Mouse (Mus musculus): ENCODE data around the gene Fgf12.

Gene Fgf12

DNA sequence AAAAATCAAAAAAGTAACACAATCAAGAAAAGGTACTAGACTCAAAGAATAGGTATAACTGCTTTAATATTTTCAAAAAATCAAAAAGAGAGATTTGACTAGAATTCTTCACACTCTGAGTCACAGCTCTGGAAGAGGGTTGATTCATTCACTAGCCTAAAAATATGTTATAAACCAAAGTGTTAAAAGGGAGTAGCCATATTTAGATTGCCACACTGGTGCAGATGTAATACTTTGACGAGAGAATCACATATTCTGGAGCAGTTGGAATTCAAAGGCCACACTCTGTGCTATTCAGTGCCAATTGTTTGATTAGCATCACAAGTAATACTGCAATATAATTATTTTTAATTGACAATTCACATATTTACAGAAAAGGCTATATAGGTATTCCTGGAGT is 416.2 kb downstream of the Fgf12 start:
- no peak for DNase-seq (ENCODE audit: extremely low read depth, low read depth, low spot score)

DNA sequence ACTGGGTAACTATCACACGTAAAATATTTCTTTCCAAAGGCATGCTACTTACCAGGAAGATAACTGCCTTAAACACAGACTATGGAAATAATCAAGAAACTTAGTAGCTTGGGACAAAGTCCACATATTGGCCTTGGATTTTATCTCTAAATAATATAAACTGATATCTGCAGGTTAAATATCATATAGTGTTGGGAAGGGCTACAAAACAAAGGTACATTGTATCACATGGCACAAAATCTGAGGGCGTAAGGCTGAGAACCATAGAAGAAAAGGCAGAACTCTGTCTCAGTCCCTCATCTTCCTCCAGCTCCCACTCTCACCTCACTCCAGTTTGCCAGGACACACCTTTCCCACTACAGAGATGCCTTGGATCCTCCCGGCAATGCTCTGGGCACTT is 417.8 kb downstream of the Fgf12 start:
- no peak for DNase-seq (ENCODE audit: extremely low read depth, low read depth, low spot score)

DNA sequence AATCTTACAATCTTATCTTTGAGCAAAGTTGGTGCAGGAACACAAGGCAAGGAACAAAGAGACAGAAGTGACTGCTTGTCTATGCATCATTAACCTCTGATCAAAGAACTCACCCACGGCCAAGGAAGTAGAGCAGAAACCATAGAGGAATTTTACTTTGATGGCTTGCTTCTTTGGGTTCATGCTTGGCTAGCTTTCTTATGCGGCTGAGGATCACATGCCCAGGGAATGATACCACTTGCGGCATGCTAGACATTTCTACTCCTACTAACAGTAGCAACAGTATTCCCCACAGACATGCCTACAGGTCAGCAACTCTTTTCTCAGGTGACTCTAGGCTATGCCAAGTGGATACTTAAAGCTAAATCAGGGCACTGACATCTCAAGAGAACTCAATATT is 429.3 kb downstream of the Fgf12 start:
- DNase-seq (ENCODE audit: extremely low read depth, low read depth, low spot score): no peak

DNA sequence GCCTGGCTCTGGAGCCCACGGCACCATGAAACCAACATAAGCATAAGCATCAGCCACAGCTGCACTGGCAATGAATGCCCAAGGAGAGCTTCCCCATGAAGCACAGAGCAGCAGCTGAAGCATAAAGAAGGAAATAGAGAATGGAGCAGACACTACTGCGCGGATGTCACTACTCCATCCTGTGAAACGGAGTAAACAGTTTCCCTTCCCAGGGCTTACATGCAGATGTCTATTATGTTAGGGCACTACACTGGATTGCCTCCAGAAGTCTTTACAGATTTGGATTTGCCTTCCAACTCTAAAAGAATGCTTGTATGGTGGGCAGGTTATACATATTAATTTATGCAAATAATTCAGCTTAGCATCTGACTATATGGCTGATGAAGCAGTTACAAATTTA is 441.2 kb downstream of the Fgf12 start:
- DNase-seq (ENCODE audit: extremely low read depth, low read depth, low spot score): no peak

DNA sequence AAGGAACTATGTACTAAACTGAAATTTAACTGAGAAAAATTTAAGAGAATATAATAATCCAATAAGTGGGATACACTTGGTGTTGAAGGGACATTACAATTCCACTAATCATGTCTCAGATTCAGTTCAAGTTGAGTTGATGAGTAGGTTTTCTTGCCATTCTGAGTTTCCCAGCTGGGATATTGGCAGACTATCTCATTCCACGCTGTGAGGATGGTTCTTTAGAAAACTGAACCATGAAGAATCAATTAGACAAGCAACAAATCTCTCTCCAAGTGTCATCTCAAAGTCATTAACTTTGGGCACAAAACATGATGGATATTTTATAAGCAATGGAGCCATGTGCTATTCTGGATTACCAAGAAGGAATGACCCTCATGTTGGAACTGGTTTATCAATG is 449.0 kb downstream of the Fgf12 start:
- no peak for DNase-seq (ENCODE audit: extremely low read depth, low read depth, low spot score)

DNA sequence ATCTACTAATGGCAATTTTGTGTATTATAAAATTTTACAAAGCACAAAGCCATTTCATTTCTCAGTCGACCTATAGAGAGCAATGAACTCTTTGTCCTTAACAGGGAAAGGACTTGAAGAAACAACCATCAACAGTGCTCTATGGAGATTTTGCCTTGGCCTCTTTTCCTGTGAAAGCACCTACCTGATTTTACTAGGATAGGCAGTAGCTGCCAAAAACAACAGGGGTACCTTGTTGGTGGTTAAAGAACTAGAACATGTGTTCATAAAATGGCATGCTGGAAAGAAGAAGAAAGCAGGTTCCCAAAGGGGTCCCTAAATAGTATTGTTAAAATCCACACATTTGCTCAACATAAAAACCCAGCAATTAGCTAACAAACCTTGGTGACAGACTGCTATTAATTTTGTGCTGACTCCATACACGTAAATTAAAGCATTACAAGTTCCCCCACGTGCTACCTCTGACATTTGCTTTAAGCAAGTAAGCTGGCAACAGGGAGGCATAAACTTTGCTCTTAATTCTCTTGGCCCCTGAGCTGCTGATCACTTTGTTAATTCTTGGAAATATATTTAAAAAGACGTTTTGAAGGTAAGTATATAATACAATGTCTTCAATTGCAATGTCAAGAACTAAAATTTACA is 463.1 kb downstream of the Fgf12 start:
- DNase-seq (ENCODE audit: extremely low read depth, low read depth, low spot score): no peak

DNA sequence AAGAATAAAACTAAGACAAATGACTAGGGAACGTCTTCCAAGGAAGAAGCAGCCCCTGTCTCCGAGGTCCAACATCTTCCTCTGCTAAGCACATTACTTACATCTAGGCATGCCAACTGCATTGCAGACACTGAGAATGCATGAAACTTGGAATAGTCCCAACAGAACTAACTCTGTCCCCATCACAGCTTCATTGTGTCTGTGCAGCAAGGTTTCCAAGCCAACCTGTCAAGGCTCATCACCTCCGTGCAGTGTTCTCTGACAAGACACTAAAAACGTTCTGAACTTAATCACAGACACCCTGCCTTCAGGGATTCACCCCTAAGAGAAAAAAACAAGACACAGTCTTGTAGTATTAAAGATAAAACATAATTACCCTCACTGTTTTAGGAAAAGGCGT is 495.0 kb downstream of the Fgf12 start:
- no peak for DNase-seq (ENCODE audit: extremely low read depth, low read depth, low spot score)

DNA sequence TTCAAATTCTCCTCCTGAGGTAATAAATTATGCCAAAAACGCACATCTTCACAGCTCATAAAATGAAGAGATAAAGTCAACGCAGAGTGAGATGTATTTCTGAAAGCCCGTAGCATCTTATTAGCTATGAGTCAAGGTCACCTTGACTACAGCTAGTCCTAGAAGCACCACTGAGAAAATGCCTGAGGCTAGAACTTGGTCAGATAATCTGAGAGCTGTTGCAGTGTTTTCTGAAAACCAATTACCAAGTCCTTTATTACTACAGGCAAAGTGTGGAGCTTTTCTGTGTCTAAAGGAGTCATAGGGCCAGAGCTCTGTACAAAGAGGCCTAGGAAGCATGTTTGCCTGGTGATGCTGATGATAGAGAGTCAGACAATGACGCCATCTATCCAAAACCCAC is 498.6 kb downstream of the Fgf12 start:
- no peak for DNase-seq (ENCODE audit: extremely low read depth, low read depth, low spot score)

DNA sequence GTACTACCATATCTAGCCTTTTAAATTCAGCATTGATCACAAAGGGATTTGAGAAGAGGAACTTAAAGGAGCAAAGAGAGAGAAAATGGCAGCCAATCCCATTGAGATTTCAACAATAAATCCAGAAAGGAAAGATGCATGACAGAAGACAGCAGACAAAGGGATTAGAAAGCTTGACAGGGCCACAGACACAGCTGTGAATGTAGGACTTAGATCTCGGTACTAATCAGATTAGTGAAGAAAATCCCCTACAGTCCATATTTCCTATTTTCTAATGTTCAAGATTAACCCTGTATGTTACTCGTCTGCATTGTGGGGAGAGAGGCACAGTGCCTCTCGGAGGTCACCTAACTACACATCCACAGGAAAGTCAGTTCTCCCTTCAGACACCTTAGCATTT is 500.9 kb downstream of the Fgf12 start:
- no peak for DNase-seq (ENCODE audit: extremely low read depth, low read depth, low spot score)

DNA sequence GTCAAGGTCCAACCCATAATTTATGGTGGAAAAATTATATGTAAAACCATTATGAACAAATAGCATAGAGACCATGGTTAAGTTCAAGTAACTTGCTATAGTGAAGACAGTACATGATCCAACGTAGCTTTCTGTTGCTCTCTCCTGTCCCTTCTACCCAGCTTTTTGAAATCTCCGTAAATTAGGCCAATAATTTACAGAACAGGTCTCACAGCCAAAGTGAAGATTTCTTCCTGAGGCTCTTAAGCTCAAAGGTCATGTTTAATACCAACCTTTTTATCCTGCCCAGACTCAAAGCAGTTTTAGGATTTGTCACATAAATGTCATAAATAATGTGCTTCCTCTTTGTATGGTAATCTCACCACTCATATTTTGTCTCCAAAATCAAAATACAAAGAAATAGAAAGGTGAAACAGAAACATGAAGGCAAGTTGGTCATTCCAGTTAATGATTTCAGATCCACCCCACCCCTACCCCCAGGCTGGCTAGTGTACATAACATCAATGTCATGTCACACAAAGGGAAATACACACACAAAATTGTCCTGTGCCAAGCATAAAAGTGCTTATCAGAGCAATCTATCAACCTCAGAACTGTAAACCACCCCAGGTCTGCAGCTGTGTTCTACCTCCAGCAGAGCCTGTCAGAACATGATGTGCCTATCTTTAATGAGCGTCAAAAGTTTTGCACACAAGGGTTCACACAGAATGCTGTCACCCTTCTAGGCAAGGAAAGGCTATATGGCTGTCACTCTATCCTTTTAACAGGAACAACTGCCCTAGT is 509.8 kb downstream of the Fgf12 start:
- no peak for DNase-seq (ENCODE audit: extremely low read depth, low read depth, low spot score)

DNA sequence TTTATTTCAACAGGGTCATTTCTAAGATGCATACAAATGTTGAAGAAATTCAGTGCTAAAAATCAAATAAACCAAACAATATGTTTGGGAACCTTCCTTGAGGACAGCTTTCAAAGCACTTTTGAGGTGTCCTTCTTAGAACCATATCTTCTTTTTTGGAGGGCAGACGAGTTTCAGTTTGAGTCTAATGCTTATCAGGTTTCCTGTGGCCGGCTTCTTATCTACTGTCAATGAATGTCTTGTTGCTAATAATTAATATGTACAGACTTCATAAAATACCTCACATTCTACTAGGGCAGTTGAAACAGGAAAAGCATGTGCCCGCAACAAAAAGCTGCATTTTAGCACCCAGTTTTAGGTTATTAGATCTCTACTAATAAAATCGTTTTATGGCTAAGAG is 513.5 kb downstream of the Fgf12 start:
- DNase-seq (ENCODE audit: extremely low read depth, low read depth, low spot score): no peak

DNA sequence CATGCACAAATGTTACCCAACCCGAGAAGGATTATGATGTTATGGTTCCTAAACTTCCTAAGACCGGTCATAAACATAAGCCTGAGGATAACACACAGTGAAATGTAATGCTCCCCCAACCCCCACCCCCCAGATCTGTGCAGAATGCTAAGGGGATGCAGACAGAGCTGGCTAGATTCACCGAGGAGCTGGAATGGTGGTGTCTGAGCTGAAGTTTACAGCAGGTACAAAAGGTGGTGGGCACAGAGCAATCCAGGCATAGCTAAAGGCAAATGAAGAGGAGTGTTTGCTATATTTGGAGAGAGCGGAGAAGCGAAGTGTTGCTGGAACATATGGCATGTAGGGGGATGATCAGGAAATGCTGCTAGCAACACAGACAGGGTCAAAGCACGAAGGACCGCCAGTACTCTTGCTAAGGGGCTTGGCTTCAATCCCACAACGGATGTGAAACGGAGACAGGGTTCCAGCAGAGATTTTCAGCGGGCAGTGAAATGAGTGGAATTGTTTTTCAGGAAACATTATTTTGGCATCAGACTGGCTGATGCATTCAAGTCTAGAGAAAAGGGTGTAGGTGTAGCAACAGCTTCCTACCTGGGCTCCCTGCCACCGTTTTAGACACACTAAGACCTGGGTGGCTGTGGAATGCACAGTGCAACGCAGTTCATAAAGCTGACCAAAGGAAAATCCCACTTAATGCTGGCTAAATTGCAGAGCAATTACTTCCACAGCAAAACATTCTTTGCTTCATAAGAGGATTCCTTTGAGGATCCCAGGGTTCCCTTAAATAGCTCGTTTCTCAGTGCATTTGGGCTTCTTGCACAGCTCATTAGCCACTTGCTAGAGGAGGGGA is 514.6 kb downstream of the Fgf12 start:
- no peak for DNase-seq (ENCODE audit: extremely low read depth, low read depth, low spot score)

DNA sequence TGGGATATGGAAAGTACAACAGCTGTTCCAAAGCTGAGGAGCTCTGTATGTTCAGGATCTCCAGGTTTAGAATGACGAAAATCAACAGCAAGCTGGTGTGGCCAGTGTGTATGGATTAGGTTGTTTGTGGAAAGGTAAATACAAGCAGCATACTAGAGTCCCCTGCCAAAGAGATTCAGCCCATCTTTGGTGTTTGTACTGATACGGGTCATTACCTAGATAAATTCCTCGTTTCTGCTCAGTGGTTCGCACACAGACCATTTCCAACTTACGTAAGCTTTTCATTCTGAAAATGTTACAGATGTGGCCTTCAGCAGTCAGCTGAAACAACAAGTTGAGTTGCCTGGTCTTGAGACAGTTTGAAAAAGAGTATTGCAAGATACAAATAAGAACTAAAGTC is 536.9 kb downstream of the Fgf12 start:
- no peak for DNase-seq (ENCODE audit: extremely low read depth, low read depth, low spot score)

DNA sequence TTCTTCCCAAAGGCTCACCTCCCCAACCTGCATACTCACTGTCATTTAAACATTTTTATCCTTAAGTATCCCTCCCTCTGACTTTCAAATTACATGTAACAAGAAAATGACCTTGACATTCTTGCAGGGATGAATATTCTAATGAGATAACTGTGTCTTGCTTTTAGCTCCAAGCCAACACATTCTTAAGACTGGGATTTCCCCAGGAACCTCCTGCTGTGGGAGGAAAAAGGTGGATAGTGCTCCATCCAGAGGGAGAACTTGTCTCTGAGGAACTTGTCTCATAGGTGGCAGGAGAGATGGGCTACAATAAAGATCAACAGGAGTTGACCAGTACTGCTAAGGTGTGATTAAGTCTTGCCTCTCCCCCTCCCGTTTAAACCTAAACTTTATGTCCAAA is 540.5 kb downstream of the Fgf12 start:
- DNase-seq (ENCODE audit: extremely low read depth, low read depth, low spot score): no peak

DNA sequence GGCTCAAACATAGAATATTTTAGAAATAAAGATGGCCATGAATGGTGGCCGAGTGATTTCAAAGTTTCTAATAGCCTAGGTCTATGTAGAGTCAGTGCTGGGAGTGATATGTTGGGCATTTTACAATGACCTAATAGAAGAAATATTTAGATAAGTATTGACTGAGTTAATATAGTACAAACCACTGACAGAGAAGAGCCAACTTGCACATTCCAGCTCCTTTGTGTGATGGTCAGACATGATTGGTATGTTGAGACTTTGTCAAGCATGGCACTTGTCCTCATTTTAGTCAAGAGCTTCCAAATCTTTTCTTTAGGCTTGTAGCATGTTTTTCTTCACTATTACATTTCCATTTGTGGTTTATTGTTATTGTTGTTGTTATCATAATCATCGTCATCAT is 596.4 kb downstream of the Fgf12 start:
- no peak for DNase-seq (ENCODE audit: extremely low read depth, low read depth, low spot score)

DNA sequence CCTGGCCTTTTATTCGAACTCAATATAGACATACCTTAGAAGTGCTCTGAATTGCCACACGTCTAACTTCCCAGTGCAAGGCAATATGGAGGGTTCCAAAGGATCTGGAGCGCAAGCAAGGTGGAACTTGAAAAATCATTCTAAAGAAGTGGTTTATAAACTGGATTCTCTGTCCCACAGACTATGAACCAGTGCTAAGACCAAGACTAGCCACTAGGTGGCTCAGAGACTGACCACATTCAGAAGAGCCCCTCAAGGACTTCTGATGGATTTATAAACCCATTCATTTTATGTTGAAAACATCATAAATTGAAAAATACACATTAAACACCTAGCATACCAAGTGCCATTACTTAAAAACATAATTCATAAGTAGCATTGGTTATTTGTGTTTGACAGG is 611.9 kb downstream of the Fgf12 start:
- no peak for DNase-seq (ENCODE audit: extremely low read depth, low read depth, low spot score)

DNA sequence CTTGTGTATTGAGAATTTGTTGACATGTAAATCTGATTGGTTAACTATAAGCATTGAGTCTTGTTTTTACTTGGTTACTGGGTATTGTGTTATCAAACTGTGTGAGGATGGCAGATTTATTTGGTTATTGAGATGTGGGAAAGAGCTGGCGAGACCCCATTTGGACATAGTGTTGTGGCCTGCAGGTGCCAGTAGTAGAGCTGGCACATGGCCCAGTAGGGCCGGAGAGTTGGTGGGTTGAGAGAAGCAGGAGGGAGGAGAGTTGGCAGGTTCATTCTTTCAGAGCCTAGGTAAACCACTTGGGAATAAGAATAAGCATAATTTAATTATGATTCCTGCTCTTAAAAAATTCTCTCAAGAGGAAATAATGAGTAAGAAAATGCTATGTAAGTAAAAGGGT is 625.9 kb downstream of the Fgf12 start:
- no peak for DNase-seq (ENCODE audit: extremely low read depth, low read depth, low spot score)
